Mouse (Mus musculus): ENCODE results near the gene U2af1l4. TPM values are rescaled to one million over a fixed set of nuclear protein-coding genes. Genes with fewer than 3 reads are reported as not detected.
A peak's percentile ranks its signal among the peaks of the same experiment; 100 is the strongest.

Gene U2af1l4
- total RNA-seq, 4 experiments from 2014 or later: 62.1 to 70.3 (median 67.2) TPM

GRCm38 (mm10) chr7:30552102-30553020 is 10.7 kb upstream of the U2af1l4 start, which contains the start of the genes Hspb6 and Proser3:
Gene Hspb6, plus strand, starts transcription at chr7:30552178.
Gene Proser3, minus strand, starts transcription at chr7:30552299.
- peak; percentile 99 for DNase-seq (ENCODE audit: low spot score)

GRCm38 (mm10) chr7:30553021-30553589 is 10.0 kb upstream of the U2af1l4 start:
- DNase-seq (ENCODE audit: low spot score): peak; percentile 65

- DNase-seq (ENCODE audit: low spot score): no peak
Measured at GRCm38 (mm10) chr7:30553810-30554584, 9.1 kb upstream of the U2af1l4 start.

GRCm38 (mm10) chr7:30556894-30557536 is 6.1 kb upstream of the U2af1l4 start:
- no peak for DNase-seq (ENCODE audit: low spot score)

GRCm38 (mm10) chr7:30557901-30558514 is 5.1 kb upstream of the U2af1l4 start:
- no peak for DNase-seq (ENCODE audit: low spot score)

- DNase-seq (ENCODE audit: low spot score): no peak
Measured at GRCm38 (mm10) chr7:30558656-30559442, 4.3 kb upstream of the U2af1l4 start.

- peak; percentile 98 for DNase-seq (ENCODE audit: low spot score)
Measured at GRCm38 (mm10) chr7:30559443-30559954, 3.6 kb upstream of the U2af1l4 start, which contains the start of gene Lin37. Gene Lin37, minus strand, starts transcription at chr7:30559838.

- no peak for DNase-seq (ENCODE audit: low spot score)
Measured at GRCm38 (mm10) chr7:30560296-30560695, 2.8 kb upstream of the U2af1l4 start.

- DNase-seq (ENCODE audit: low spot score): no peak
Measured at GRCm38 (mm10) chr7:30562526-30563116, 480 bp upstream of the U2af1l4 start.

GRCm38 (mm10) chr7:30563906-30564280 is 792 bp downstream of the U2af1l4 start:
- DNase-seq (ENCODE audit: low spot score): no peak

GRCm38 (mm10) chr7:30564970-30565571 is 2.0 kb downstream of the U2af1l4 start, which contains the start of gene Igflr1:
Gene Igflr1, plus strand, starts transcription at chr7:30565427.
- DNase-seq (ENCODE audit: low spot score): no peak

- no peak for DNase-seq (ENCODE audit: low spot score)
Measured at GRCm38 (mm10) chr7:30566033-30566432, 2.9 kb downstream of the U2af1l4 start.

GRCm38 (mm10) chr7:30567555-30567954 is 4.5 kb downstream of the U2af1l4 start:
- no peak for DNase-seq (ENCODE audit: low spot score)

- DNase-seq (ENCODE audit: low spot score): no peak
Measured at GRCm38 (mm10) chr7:30572389-30572788, 9.3 kb downstream of the U2af1l4 start.

- DNase-seq (ENCODE audit: low spot score): peak; percentile 59
Measured at GRCm38 (mm10) chr7:30572969-30573368, 9.9 kb downstream of the U2af1l4 start.

GRCm38 (mm10) chr7:30579950-30580349 is 16.8 kb downstream of the U2af1l4 start:
- DNase-seq (ENCODE audit: low spot score): no peak

- DNase-seq (ENCODE audit: low spot score): no peak
Measured at GRCm38 (mm10) chr7:30581547-30581946, 18.4 kb downstream of the U2af1l4 start.

- no peak for DNase-seq (ENCODE audit: low spot score)
Measured at GRCm38 (mm10) chr7:30584339-30584738, 21.2 kb downstream of the U2af1l4 start.

GRCm38 (mm10) chr7:30585170-30585569 is 22.1 kb downstream of the U2af1l4 start:
- DNase-seq (ENCODE audit: low spot score): no peak
